Mouse (Mus musculus): ENCODE measurements around the gene Gm43720. TPM values are rescaled to one million over a fixed set of nuclear protein-coding genes. Genes with fewer than 3 reads are reported as not detected.
A peak's percentile ranks its signal among the peaks of the same experiment; 100 is the strongest.

The Gm43720 gene
- polyA plus RNA-seq (2011; ENCODE audit: insufficient read depth, insufficient read length, low replicate concordance, missing spikeins) = 0.25 TPM in 1 of 2 replicates, not detected in the other

- Histone ChIP-seq H3K27ac (ENCODE audit: control insufficient read depth, insufficient read depth, low read depth, low read length, poor library complexity) (no peak within 1 kb of the TSS), H3K4me3 (replicated peaks; ENCODE audit: control insufficient read depth, low read depth, low read length) (peak within 1 kb of the TSS; percentile 64), H3K4me1 (ENCODE audit: control insufficient read depth, insufficient read depth, low read length) (no peaks in the 10 kb centered on the region)
- TF ChIP-seq CTCF (IDR thresholded peaks at IDR 0.05; ENCODE audit: control insufficient read depth, insufficient read depth, low read length) = no peak
- no peak; the same call in 1 of the 2 replicates for TF ChIP-seq POLR2A (IDR thresholded peaks at IDR 0.05; ENCODE audit: borderline replicate concordance, control insufficient read depth, low read depth, low read length)
- 1% methylated on average over 56 of the region's 56 CpGs for WGBS
Measured at GRCm38 (mm10) chr5:138279585-138280424, at the start of gene Gm43720, which contains the start of the genes Gpc2 and Stag3. TSS of gene Gm43720 (minus strand) at chr5:138279958. TSS of gene Gpc2 (minus strand) at chr5:138280005. TSS of gene Stag3 (plus strand) at chr5:138280240.

- 80% methylated on average over 3 of the region's 3 CpGs for WGBS
- Histone ChIP-seq H3K4me1 (ENCODE audit: control insufficient read depth, insufficient read depth, low read length) (no peaks in the 10 kb centered on the region), H3K4me3 (replicated peaks; ENCODE audit: control insufficient read depth, low read depth, low read length) (no peak overlapping the region), H3K27ac (ENCODE audit: control insufficient read depth, insufficient read depth, low read depth, low read length, poor library complexity) (no peak overlapping the region)
- TF ChIP-seq CTCF (IDR thresholded peaks at IDR 0.05; ENCODE audit: control insufficient read depth, insufficient read depth, low read length) (no peak), POLR2A (IDR thresholded peaks at IDR 0.05; ENCODE audit: borderline replicate concordance, control insufficient read depth, low read depth, low read length) (no peak)
Measured at GRCm38 (mm10) chr5:138312795-138313194, 33.0 kb upstream of the Gm43720 start.

GRCm38 (mm10) chr5:138299613-138300012 lies 19.9 kb upstream of the Gm43720 start:
- no peak overlapping the region for H3K4me3 ChIP-seq (replicated peaks; ENCODE audit: control insufficient read depth, low read depth, low read length)
- H3K4me1 ChIP-seq (ENCODE audit: control insufficient read depth, insufficient read depth, low read length) = no peaks in the 10 kb centered on the region; the same call in 1 of the 2 replicates
- 74% methylated on average over 2 of the region's 2 CpGs for WGBS
- TF ChIP-seq POLR2A (IDR thresholded peaks at IDR 0.05; ENCODE audit: borderline replicate concordance, control insufficient read depth, low read depth, low read length) (no peak), CTCF (IDR thresholded peaks at IDR 0.05; ENCODE audit: control insufficient read depth, insufficient read depth, low read length) (no peak)
- no peak overlapping the region for H3K27ac ChIP-seq (ENCODE audit: control insufficient read depth, insufficient read depth, low read depth, low read length, poor library complexity)

- TF ChIP-seq POLR2A (IDR thresholded peaks at IDR 0.05; ENCODE audit: borderline replicate concordance, control insufficient read depth, low read depth, low read length) = no peak
- TF ChIP-seq CTCF (IDR thresholded peaks at IDR 0.05; ENCODE audit: control insufficient read depth, insufficient read depth, low read length) = no peak
- no peaks in the 10 kb centered on the region for H3K4me1 ChIP-seq (ENCODE audit: control insufficient read depth, insufficient read depth, low read length)
- H3K27ac ChIP-seq (ENCODE audit: control insufficient read depth, insufficient read depth, low read depth, low read length, poor library complexity) = no peak overlapping the region
- no peak overlapping the region for H3K4me3 ChIP-seq (replicated peaks; ENCODE audit: control insufficient read depth, low read depth, low read length)
Measured at GRCm38 (mm10) chr5:138294158-138294557, 14.4 kb upstream of the Gm43720 start.

GRCm38 (mm10) chr5:138291638-138292037 lies 11.9 kb upstream of the Gm43720 start:
- no peaks in the 10 kb centered on the region for H3K4me1 ChIP-seq (ENCODE audit: control insufficient read depth, insufficient read depth, low read length)
- 67% methylated on average over 1 of the region's 1 CpGs for WGBS
- H3K4me3 ChIP-seq (replicated peaks; ENCODE audit: control insufficient read depth, low read depth, low read length) = no peak overlapping the region
- TF ChIP-seq CTCF (IDR thresholded peaks at IDR 0.05; ENCODE audit: control insufficient read depth, insufficient read depth, low read length) (no peak), POLR2A (IDR thresholded peaks at IDR 0.05; ENCODE audit: borderline replicate concordance, control insufficient read depth, low read depth, low read length) (no peak)
- H3K27ac ChIP-seq (ENCODE audit: control insufficient read depth, insufficient read depth, low read depth, low read length, poor library complexity) = no peak overlapping the region

- Histone ChIP-seq H3K4me3 (replicated peaks; ENCODE audit: control insufficient read depth, low read depth, low read length) (no peak overlapping the region), H3K27ac (ENCODE audit: control insufficient read depth, insufficient read depth, low read depth, low read length, poor library complexity) (no peak overlapping the region), H3K4me1 (ENCODE audit: control insufficient read depth, insufficient read depth, low read length) (no peaks in the 10 kb centered on the region)
- TF ChIP-seq POLR2A (IDR thresholded peaks at IDR 0.05; ENCODE audit: borderline replicate concordance, control insufficient read depth, low read depth, low read length) (no peak), CTCF (IDR thresholded peaks at IDR 0.05; ENCODE audit: control insufficient read depth, insufficient read depth, low read length) (no peak)
- 74% methylated on average over 3 of the region's 3 CpGs for WGBS
Measured at GRCm38 (mm10) chr5:138287861-138288260, 8.1 kb upstream of the Gm43720 start.

- WGBS = 37% methylated on average over 1 of the region's 1 CpGs
- H3K4me1 ChIP-seq (ENCODE audit: control insufficient read depth, insufficient read depth, low read length) = no peaks in the 10 kb centered on the region
- no peak for TF ChIP-seq POLR2A (IDR thresholded peaks at IDR 0.05; ENCODE audit: borderline replicate concordance, control insufficient read depth, low read depth, low read length)
- TF ChIP-seq CTCF (IDR thresholded peaks at IDR 0.05; ENCODE audit: control insufficient read depth, insufficient read depth, low read length) = no peak
- no peak overlapping the region for H3K27ac ChIP-seq (ENCODE audit: control insufficient read depth, insufficient read depth, low read depth, low read length, poor library complexity)
- no peak overlapping the region for H3K4me3 ChIP-seq (replicated peaks; ENCODE audit: control insufficient read depth, low read depth, low read length)
Measured at GRCm38 (mm10) chr5:138283540-138283939, 3.8 kb upstream of the Gm43720 start.

- Histone ChIP-seq H3K4me1 (ENCODE audit: control insufficient read depth, insufficient read depth, low read length) (no peaks in the 10 kb centered on the region), H3K4me3 (replicated peaks; ENCODE audit: control insufficient read depth, low read depth, low read length) (no peak overlapping the region), H3K27ac (ENCODE audit: control insufficient read depth, insufficient read depth, low read depth, low read length, poor library complexity) (no peak overlapping the region)
- TF ChIP-seq POLR2A (IDR thresholded peaks at IDR 0.05; ENCODE audit: borderline replicate concordance, control insufficient read depth, low read depth, low read length) = no peak
- 62% methylated on average over 2 of the region's 2 CpGs for WGBS
Measured at GRCm38 (mm10) chr5:138281798-138282197, 2.0 kb upstream of the Gm43720 start.

Data from bone marrow, adult 2 months (tissue).